Mouse (Mus musculus) olfactory bulb, adult 2 months (tissue): ENCODE measurements around the gene Hspa12a.

ENCODE experiments used
- CTCF ChIP-seq: fragments of 200-500 bp; IDR thresholded peaks from 2 replicates; pipeline ENCODE4 v1.5.1; 2012; ENCODE audit warnings: low read depth, mild to moderate bottlenecking, low read length, moderate library complexity; ENCODE audit not compliant: insufficient read depth
- POLR2A ChIP-seq: fragments of 200-500 bp; IDR thresholded peaks from 2 replicates; pipeline ENCODE4 v1.6.1; 2012; ENCODE audit warnings: mild to moderate bottlenecking, low read depth, low read length, moderate library complexity; ENCODE audit not compliant: insufficient read depth

DNA sequence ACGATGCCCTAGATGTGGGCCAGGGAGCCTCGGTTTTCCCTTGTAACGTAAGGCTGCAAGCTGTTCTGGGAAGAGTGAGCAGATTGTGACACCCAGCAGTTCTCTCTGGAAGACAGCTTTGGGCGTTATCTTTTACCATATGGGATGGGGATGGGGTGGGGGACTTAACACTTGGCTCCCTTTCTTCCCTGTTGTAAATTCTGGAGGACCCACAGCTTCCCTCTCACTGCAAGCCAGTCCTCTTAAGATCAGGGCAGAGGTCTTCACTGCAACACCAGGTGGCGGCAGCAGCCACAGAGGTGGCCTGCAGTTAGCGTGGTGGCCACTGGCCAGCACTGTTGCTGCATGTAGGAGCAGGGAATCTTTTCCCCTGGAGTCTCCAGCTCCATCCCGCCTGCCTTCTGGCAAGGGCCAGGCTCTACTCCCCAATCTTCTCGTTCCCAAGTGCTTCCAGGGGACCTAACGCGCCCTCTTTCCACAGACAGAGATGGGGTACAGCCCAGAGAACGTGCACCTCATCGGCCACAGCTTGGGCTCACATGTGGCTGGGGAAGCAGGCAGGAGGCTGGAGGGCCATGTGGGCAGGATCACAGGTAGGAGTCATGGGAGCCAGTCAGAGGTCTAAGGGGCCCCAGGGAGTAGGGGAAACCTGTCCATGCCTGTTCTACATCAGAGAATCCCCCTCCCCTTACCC lies 180.5 kb downstream of the Hspa12a start:
- TF ChIP-seq POLR2A (no peak), CTCF (peak; percentile 60; the same call in 1 of the 2 replicates)
